In the genomic region with DNA sequence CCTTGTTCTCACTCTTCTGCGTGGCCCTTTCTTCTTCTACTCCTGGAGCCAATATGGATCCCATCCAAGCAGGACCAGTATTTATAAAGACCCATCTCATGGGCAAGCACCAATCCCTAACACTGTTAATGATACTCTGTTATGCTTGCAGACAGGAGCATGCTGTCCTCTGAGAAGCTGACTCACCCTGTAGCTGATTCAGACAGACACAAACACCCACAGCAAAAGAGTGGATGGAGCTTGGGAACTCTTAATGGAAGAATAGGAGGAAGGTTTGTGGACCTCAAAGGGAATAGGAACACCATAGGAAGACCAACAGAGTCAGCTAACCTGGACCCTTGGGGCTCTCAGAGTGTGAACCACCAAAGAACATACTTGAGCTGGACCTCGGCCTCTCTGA, we compare ENCODE assay signal across 21 mouse cellular contexts.
"Had no signal": no experiment of that assay in that cellular context is flagged by ENCODE, and none has a peak within 500 bp of the region (broad histone marks: within the 10 kb centered on the region; RNA-seq: fewer than 3 reads in every experiment).

No protein-coding gene starts in this region.

- DNase-seq: cerebellum, adult 2 months; cerebellum, adult 8-10 months; cerebellum, adult 9-10 months; cerebellum, adult 9-11 months; cerebellum, postnatal 10 days; cerebellum, postnatal 14 days; cerebellum, postnatal 25 days; cerebellum, postnatal 36 days; embryo, embryonic 11 days; forebrain, postnatal 0 days; gastrocnemius, adult 2 months; gastrocnemius, postnatal 10 days; gastrocnemius, postnatal 14 days; gastrocnemius, postnatal 25 days; gastrocnemius, postnatal 36 days; heart, adult 18-20 months; heart, adult 2 months had no signal

- ATAC-seq: forebrain, embryonic 13.5 days; forebrain, embryonic 14.5 days; forebrain, embryonic 15.5 days; forebrain, embryonic 16.5 days; forebrain, postnatal 0 days had no signal
